Comparison of ENCODE assay signal across 24 mouse cellular contexts in the genomic region with DNA sequence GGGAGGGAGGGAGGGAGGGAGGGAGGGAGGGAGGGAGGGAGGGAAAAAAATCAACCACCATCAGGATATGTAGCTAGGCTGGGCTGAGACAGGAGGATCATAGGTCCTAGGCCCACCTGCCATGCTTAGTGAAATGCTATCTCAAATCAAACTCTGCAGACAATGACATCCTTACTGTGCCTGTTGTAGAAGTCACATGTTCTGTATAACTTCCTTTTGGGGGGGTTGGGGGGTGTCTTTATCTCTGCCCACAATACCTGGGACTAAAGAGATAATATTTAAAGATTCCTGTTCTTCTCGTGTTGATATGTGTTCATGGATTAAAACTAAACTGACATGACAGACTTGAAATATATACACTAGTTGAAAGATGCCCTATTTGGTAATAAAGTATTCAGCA. TPM values are rescaled to one million over a fixed set of nuclear protein-coding genes. Genes with fewer than 3 reads are reported as not detected.
DNase-seq lines count a peak whose midpoint lies in the region; ATAC-seq and TF ChIP-seq lines count a peak whose summit lies in the region.
"Had no signal": no experiment of that assay in that cellular context is flagged by ENCODE, and none has a peak within 500 bp of the region (broad histone marks: within the 10 kb centered on the region; RNA-seq: fewer than 3 reads in every experiment).

No protein-coding gene starts in this region.

- no peak overlapping the region for H3K9ac ChIP-seq in MEL (ENCODE audit: control insufficient read depth, low read depth, low read length, poor library complexity, severe bottlenecking)
- H3K9ac ChIP-seq in liver, embryonic 14.5 days (replicated peaks): no peak overlapping the region
- no peak overlapping the region for H3K9ac ChIP-seq in hindbrain, embryonic 16.5 days (ENCODE audit: low read depth, low read length)
- H3K9ac ChIP-seq: embryonic facial prominence, embryonic 12.5 days; embryonic facial prominence, embryonic 15.5 days; forebrain, postnatal 0 days; hindbrain, embryonic 12.5 days; hindbrain, embryonic 15.5 days; intestine, embryonic 15.5 days had no signal

- H3K4me3 ChIP-seq in layer of hippocampus, adult 2 months: no peak overlapping the region
- no peak overlapping the region for H3K4me3 ChIP-seq in MEL (ENCODE audit: control insufficient read depth in 1 of 2, insufficient read depth in 1 of 2, low read depth in 2 of 2, low read length in 2 of 2)
- no peak overlapping the region for H3K4me3 ChIP-seq in liver, embryonic 14.5 days (ENCODE audit: insufficient read depth in 1 of 2, low read depth in 2 of 2, low read length in 2 of 2)
- H3K4me3 ChIP-seq in hindbrain, embryonic 16.5 days (ENCODE audit: low read length): no peak overlapping the region
- H3K4me3 ChIP-seq: embryonic facial prominence, embryonic 12.5 days; embryonic facial prominence, embryonic 15.5 days; gastrocnemius, adult 2 months; hindbrain, embryonic 12.5 days; hindbrain, embryonic 15.5 days; intestine, embryonic 15.5 days had no signal

- no peak for TF ChIP-seq POLR2A in MEL (IDR thresholded peaks at IDR 0.05; ENCODE audit: control insufficient read depth in 1 of 2, insufficient read depth in 1 of 2, low read depth in 1 of 2, low read length in 2 of 2, poor library complexity in 1 of 2)

- no peak overlapping the region for H3K4me2 ChIP-seq in liver, embryonic 14.5 days (ENCODE audit: low read depth)
- no peak overlapping the region for H3K4me2 ChIP-seq in hindbrain, embryonic 16.5 days (ENCODE audit: low read length)
- H3K4me2 ChIP-seq: embryonic facial prominence, embryonic 12.5 days; embryonic facial prominence, embryonic 15.5 days; heart, embryonic 11.5 days; hindbrain, embryonic 12.5 days; hindbrain, embryonic 15.5 days; intestine, embryonic 15.5 days had no signal

- no peak for TF ChIP-seq RAD21 in MEL (IDR thresholded peaks at IDR 0.05; ENCODE audit: low read depth, low read length)

- no peaks in the 10 kb centered on the region for H3K9me3 ChIP-seq in MEL (replicated peaks; ENCODE audit: insufficient read depth, low read length)
- no peaks in the 10 kb centered on the region for H3K9me3 ChIP-seq in liver, embryonic 14.5 days (ENCODE audit: control insufficient read depth, low read length)
- no peaks in the 10 kb centered on the region for H3K9me3 ChIP-seq in hindbrain, embryonic 16.5 days (ENCODE audit: control insufficient read depth, low read length)
- H3K9me3 ChIP-seq: embryonic facial prominence, embryonic 12.5 days; embryonic facial prominence, embryonic 15.5 days; hindbrain, embryonic 12.5 days; hindbrain, embryonic 15.5 days; intestine, embryonic 15.5 days had no signal

- peak overlapping the region; percentile 53; the same call in 1 of the 2 replicates for H3K27ac ChIP-seq in layer of hippocampus, adult 2 months
- H3K27ac ChIP-seq in MEL (ENCODE audit: control insufficient read depth, low read depth, low read length): no peak overlapping the region
- H3K27ac ChIP-seq in liver, embryonic 14.5 days: no peak overlapping the region
- no peak overlapping the region for H3K27ac ChIP-seq in hindbrain, embryonic 16.5 days (ENCODE audit: low read depth, low read length)
- H3K27ac ChIP-seq: embryonic facial prominence, embryonic 12.5 days; embryonic facial prominence, embryonic 15.5 days; gastrocnemius, adult 2 months; hindbrain, embryonic 12.5 days; hindbrain, embryonic 15.5 days; intestine, embryonic 15.5 days had no signal

- peaks cover 12 to 16% of the 10 kb centered on the region in 2 experiments for H3K4me1 ChIP-seq in MEL (ENCODE audit: control insufficient read depth in 1 of 2, insufficient read depth in 2 of 2, low read length in 2 of 2)
- peaks cover 6 to 12% of the 10 kb centered on the region in 2 experiments; a peak in 3 of 4 replicates for H3K4me1 ChIP-seq in liver, embryonic 14.5 days (replicated peaks; ENCODE audit: control insufficient read depth in 2 of 2, insufficient read depth in 2 of 2, low read length in 1 of 2)
- H3K4me1 ChIP-seq in hindbrain, embryonic 16.5 days (ENCODE audit: control insufficient read depth, insufficient read depth, low read depth, low read length): peaks cover 6% of the 10 kb centered on the region; the same call in 1 of the 2 replicates

- peaks cover 14% of the 10 kb centered on the region for H3K79me2 ChIP-seq in MEL (ENCODE audit: control insufficient read depth, insufficient read depth, low read length, poor library complexity)

- peaks cover 0 to 31% of the 10 kb centered on the region in 2 experiments; a peak in 2 of 4 replicates for H3K36me3 ChIP-seq in MEL (ENCODE audit: control insufficient read depth in 1 of 2, insufficient read depth in 2 of 2, low read length in 2 of 2)
- H3K36me3 ChIP-seq in liver, embryonic 14.5 days (replicated peaks; ENCODE audit: control insufficient read depth, insufficient read depth, low read depth): no peaks in the 10 kb centered on the region
- H3K36me3 ChIP-seq in hindbrain, embryonic 16.5 days (ENCODE audit: control insufficient read depth, insufficient read depth, low read length): no peaks in the 10 kb centered on the region
- H3K36me3 ChIP-seq: embryonic facial prominence, embryonic 12.5 days; embryonic facial prominence, embryonic 15.5 days; hindbrain, embryonic 12.5 days; hindbrain, embryonic 15.5 days; intestine, embryonic 15.5 days had no signal

- no peak for TF ChIP-seq CTCF in layer of hippocampus, adult 2 months (conservative IDR thresholded peaks at IDR 0.05)
- TF ChIP-seq CTCF in MEL (IDR thresholded peaks at IDR 0.05 in 2 of 3, conservative IDR thresholded peaks at IDR 0.05 in 1 of 3; ENCODE audit: control insufficient read depth in 1 of 3, insufficient read depth in 1 of 3, low read depth in 2 of 3, low read length in 3 of 3, poor library complexity in 1 of 3, severe bottlenecking in 1 of 3): no peak
- no peak for TF ChIP-seq CTCF in liver, embryonic 14.5 days (IDR thresholded peaks at IDR 0.05; ENCODE audit: low read depth)

- H3K27me3 ChIP-seq in MEL (ENCODE audit: control insufficient read depth in 1 of 2, insufficient read depth in 2 of 2, low read length in 2 of 2): no peaks in the 10 kb centered on the region
- H3K27me3 ChIP-seq in liver, embryonic 14.5 days (ENCODE audit: control insufficient read depth, insufficient read depth, low read length): no peaks in the 10 kb centered on the region
- no peaks in the 10 kb centered on the region for H3K27me3 ChIP-seq in hindbrain, embryonic 16.5 days (replicated peaks; ENCODE audit: control insufficient read depth, insufficient read depth, low read length)
- H3K27me3 ChIP-seq: embryonic facial prominence, embryonic 12.5 days; embryonic facial prominence, embryonic 15.5 days; hindbrain, embryonic 12.5 days; hindbrain, embryonic 15.5 days; intestine, embryonic 15.5 days; Patski had no signal

- WGBS in liver, embryonic 14.5 days (ENCODE audit: insufficient replicate concordance): 9% methylated on average over 1 of the region's 1 CpGs
- 91% methylated on average over 1 of the region's 1 CpGs for WGBS in hindbrain, embryonic 16.5 days

- ATAC-seq in liver, embryonic 14.5 days (ENCODE audit: insufficient read depth): peak; percentile 46; the same call in 1 of the 2 replicates
- no peak for ATAC-seq in hindbrain, embryonic 16.5 days
- ATAC-seq: CD4-positive, CD25-positive, alpha-beta regulatory T cell, adult 4 months; forebrain, embryonic 14.5 days; forebrain, postnatal 0 days; intestine, embryonic 15.5 days; Patski had no signal

- no peak for DNase-seq in layer of hippocampus, adult 2 months (ENCODE audit: low spot score in 2 of 2)
- DNase-seq in layer of hippocampus, adult 11-12 months (ENCODE audit: low spot score): no peak
- peak; percentile 20 for DNase-seq in 416B (ENCODE audit: low read depth)
- DNase-seq in MEL (ENCODE audit: low read depth, low spot score): peak; percentile 55
- no peak for DNase-seq in liver, embryonic 14.5 days (ENCODE audit: low read depth in 3 of 3, low spot score in 3 of 3)
- DNase-seq in urinary bladder, postnatal 14 days (ENCODE audit: low spot score): no peak
- DNase-seq: adrenal gland, adult 2 months; adrenal gland, postnatal 14 days; cerebellum, adult 18-20 months; cerebellum, adult 9-11 months; cerebellum, postnatal 25 days; forebrain, postnatal 0 days; gastrocnemius, adult 2 months; gastrocnemius, postnatal 14 days had no signal

- TF ChIP-seq EP300 in MEL (IDR thresholded peaks at IDR 0.05; ENCODE audit: low read depth in 1 of 2, low read length in 2 of 2): peak; percentile 88 to 93
- no peak for TF ChIP-seq EP300 in liver, embryonic 14.5 days (IDR thresholded peaks at IDR 0.05; ENCODE audit: low read depth)

TF ChIP-seq in MEL, 35 proteins besides CTCF, POLR2A, EP300 and RAD21 (continues in another document):
- peak; percentile 96 for TF ChIP-seq TCF12 (IDR thresholded peaks at IDR 0.05; ENCODE audit: low read depth, low read length)
- TF ChIP-seq JUND (IDR thresholded peaks at IDR 0.05; ENCODE audit: low read depth, low read length): no peak
- TF ChIP-seq TAL1 (IDR thresholded peaks at IDR 0.05; ENCODE audit: low read length): peak; percentile 51
- TF ChIP-seq ZC3H11A (IDR thresholded peaks at IDR 0.05; ENCODE audit: low read depth, low read length): no peak
- 0 out of 2 replicates have a peak, but pooled peaks have one; percentile 54 for TF ChIP-seq MAX (IDR thresholded peaks at IDR 0.05; ENCODE audit: low read length)
- peak in 1 of 2 experiments; percentile 50; a peak in 1 of 4 replicates for TF ChIP-seq USF2 (IDR thresholded peaks at IDR 0.05; ENCODE audit: borderline replicate concordance in 1 of 2, insufficient read depth in 1 of 2, low read depth in 1 of 2, low read length in 2 of 2)
- no peak for TF ChIP-seq POLR2AphosphoS2 (IDR thresholded peaks at IDR 0.05; ENCODE audit: low read length)
- TF ChIP-seq MYC (IDR thresholded peaks at IDR 0.05; ENCODE audit: low read depth, low read length): no peak
- TF ChIP-seq HCFC1 (IDR thresholded peaks at IDR 0.05; ENCODE audit: low read depth, low read length): no peak
- no peak for TF ChIP-seq TBP (IDR thresholded peaks at IDR 0.05; ENCODE audit: low read depth, low read length)
- no peak for TF ChIP-seq CHD2 (IDR thresholded peaks at IDR 0.05; ENCODE audit: low read length)
- TF ChIP-seq BHLHE40 (IDR thresholded peaks at IDR 0.05; ENCODE audit: borderline replicate concordance, low read depth, low read length): peak; percentile 79; the same call in 1 of the 2 replicates
- TF ChIP-seq MEF2A (IDR thresholded peaks at IDR 0.05; ENCODE audit: extremely low read depth, insufficient replicate concordance, low read depth, low read length, poor library complexity, severe bottlenecking): no peak
- no peak for TF ChIP-seq MAFK (IDR thresholded peaks at IDR 0.05; ENCODE audit: borderline replicate concordance, low read depth, low read length)

RNA-seq across cellular contexts. Expression of a gene that starts 35.5 kb away (rescaled TPM):
- total RNA-seq in layer of hippocampus, adult 2 months (2021): 1,000 to 10,000 TPM; 1,026 to 1,053 TPM
- total RNA-seq in MEL (2012; rRNA removed): 23.5 and 29.4 TPM in 2 replicates
- 10 to 100 TPM in 1 of 2 experiments, not detected in 1; 26.6 TPM for polyA plus RNA-seq in MEL (2012; ENCODE audit: insufficient read depth in 1 of 2, insufficient read length in 2 of 2, low read depth in 1 of 2, low replicate concordance in 2 of 2, missing spikeins in 1 of 2)
- 5.2 and 7.4 TPM in 2 replicates for polyA plus RNA-seq in liver, embryonic 14.5 days (2012; rRNA removed)
- 27.6 and 29.0 TPM in 2 replicates for polyA plus RNA-seq in liver, embryonic 14.5 days (2014; fragmentation: Nextera tagmentation; extraction: Ambion mirVana)
- 308 and 330 TPM in 2 replicates for polyA plus RNA-seq in hindbrain, embryonic 16.5 days (2015; fragmentation: Nextera tagmentation; extraction: Ambion mirVana)

Comparison
In these comparisons a context has a peak if more than half of its experiments do, and no peak if none do; other contexts are left out.
1. DNase-seq: peak in 416B (single experiment) and MEL (single experiment); none in layer of hippocampus, adult 2 months (0 of 2), layer of hippocampus, adult 11-12 months (single experiment), liver, embryonic 14.5 days (0 of 3) and urinary bladder, postnatal 14 days (single experiment).
2. RNA of a gene that starts 35.5 kb away (polyA plus RNA-seq): 308 to 330 TPM in hindbrain, embryonic 16.5 days; 5.2 to 29.0 TPM in liver, embryonic 14.5 days and 26.6 TPM in MEL; every median in the first group is over 10 times any median in the second.